Mouse (Mus musculus): ENCODE data around the gene Gm26938.

The Gm26938 gene

DNA sequence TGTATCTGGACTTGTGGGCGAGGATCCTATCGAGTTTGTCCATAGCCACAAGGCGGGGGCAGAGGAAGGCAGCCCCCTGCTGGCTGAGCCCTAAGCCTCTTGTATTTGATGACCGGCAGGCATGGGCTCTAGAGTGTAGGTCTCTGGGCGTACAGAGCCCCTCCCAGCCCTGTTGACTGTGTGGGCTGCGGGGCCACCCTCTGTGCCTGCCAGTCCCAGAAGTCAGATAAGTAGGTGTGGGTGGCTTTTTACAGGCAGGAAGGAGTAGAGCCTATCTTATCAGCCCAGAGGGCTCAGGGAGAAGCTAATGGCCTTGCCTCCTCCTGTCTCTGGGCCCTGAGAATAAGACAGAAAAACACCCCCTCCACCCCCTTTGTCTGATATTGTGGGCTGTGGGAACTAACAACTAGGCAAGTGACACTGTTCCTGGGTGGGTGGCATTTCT is 22.1 kb downstream of the Gm26938 start:
- DNase-seq (ENCODE audit: low read depth, low spot score) = no peak
- H3K36me3 ChIP-seq (ENCODE audit: control insufficient read depth, insufficient read depth, low read length, poor library complexity, severe bottlenecking) = peaks cover 9% of the 10 kb centered on the region
- H3K27me3 ChIP-seq (ENCODE audit: control insufficient read depth, insufficient read depth, low read length, poor library complexity, severe bottlenecking) = no peaks in the 10 kb centered on the region

DNA sequence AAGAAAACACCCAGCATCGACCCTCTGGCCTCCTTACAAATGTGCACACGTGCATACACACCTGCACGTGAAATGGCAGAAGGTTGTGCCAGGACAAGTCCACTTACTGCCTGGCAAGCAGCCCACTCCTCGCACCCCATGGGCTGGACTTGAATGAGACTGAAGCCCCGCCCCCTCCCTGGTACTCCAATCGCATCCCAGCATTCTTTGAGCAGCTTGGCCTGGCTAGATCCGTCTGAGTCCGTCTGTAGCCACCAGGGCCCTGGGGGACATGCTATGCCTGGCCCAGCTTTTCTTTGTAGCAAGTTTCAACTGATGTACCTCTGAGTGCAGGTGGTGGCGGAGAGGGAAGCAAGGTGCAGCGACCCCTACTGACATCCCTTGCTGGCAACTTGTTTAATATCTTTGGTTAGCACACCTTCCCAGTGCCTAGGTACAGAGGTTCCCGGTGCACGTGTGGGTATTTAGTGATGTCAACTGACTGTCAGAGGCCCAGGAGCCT is 22.6 kb downstream of the Gm26938 start:
- H3K27me3 ChIP-seq (ENCODE audit: control insufficient read depth, insufficient read depth, low read length, poor library complexity, severe bottlenecking) = no peaks in the 10 kb centered on the region
- H3K36me3 ChIP-seq (ENCODE audit: control insufficient read depth, insufficient read depth, low read length, poor library complexity, severe bottlenecking) = peaks cover 9% of the 10 kb centered on the region
- peak; percentile 61 for DNase-seq (ENCODE audit: low read depth, low spot score)

DNA sequence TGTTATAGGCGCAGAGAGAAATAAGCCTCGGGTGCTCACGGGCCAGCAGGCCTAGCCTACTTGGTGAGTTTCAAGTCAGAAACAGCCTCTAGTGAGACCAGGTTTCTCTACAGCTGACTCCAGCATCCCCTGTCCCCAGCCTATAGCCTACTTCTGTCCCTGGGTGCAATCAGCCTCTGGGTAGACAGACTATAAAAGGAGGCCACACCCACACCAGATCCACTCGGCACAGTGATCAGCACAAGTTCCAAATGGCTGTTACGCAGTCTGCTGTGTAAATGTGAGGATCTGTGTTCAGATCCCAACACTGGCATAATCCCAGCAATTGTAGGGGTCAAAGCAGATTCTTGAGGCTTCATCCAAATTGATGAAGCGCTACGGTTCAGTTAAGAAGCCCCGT is 23.0 kb downstream of the Gm26938 start:
- Histone ChIP-seq H3K36me3 (ENCODE audit: control insufficient read depth, insufficient read depth, low read length, poor library complexity, severe bottlenecking) (peaks cover 9% of the 10 kb centered on the region), H3K27me3 (ENCODE audit: control insufficient read depth, insufficient read depth, low read length, poor library complexity, severe bottlenecking) (no peaks in the 10 kb centered on the region)
- DNase-seq (ENCODE audit: low read depth, low spot score) = no peak

DNA sequence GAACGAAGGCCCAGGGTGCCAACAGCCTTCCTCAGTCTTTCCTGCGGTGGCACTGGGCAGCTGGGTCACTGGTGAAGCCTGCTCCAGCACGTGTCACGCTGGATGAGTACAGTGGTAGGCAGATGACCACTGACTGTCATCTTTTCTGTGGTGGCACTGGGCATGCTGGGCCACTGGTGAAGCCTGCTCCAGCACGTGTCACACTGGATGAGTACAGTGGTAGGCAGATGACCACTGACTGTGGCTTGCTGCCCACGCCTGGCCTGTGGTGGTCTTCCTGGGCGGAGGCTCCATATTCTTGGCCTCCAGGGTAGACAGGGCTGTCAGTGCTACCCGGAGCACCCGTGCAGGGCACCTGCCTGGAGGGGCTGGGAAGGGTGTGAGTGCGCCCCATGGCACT is 24.3 kb downstream of the Gm26938 start:
- DNase-seq (ENCODE audit: low read depth, low spot score) = no peak
- peaks cover 9% of the 10 kb centered on the region for H3K36me3 ChIP-seq (ENCODE audit: control insufficient read depth, insufficient read depth, low read length, poor library complexity, severe bottlenecking)
- H3K27me3 ChIP-seq (ENCODE audit: control insufficient read depth, insufficient read depth, low read length, poor library complexity, severe bottlenecking) = no peaks in the 10 kb centered on the region

DNA sequence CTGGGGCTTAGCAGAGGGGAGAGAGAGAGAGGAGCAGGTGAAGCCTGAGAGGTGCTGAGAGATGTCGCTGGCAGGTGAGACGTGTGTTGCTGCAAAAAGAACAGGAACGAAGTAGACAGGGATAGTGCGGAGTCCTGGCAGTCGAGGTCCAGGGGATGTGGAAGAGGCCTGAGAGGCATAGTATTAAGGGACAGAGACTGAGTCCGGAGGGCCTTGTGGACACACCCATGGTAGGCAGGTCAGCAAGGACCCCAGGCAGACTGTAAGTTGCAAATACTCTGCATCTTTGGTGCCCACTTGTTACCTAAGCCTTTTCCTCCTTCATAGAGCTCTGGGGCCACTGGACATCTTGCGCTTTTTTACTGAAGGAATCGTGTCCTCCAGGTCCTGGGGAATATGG is 25.0 kb downstream of the Gm26938 start:
- peaks cover 9% of the 10 kb centered on the region for H3K36me3 ChIP-seq (ENCODE audit: control insufficient read depth, insufficient read depth, low read length, poor library complexity, severe bottlenecking)
- DNase-seq (ENCODE audit: low read depth, low spot score) = no peak
- H3K27me3 ChIP-seq (ENCODE audit: control insufficient read depth, insufficient read depth, low read length, poor library complexity, severe bottlenecking) = no peaks in the 10 kb centered on the region

DNA sequence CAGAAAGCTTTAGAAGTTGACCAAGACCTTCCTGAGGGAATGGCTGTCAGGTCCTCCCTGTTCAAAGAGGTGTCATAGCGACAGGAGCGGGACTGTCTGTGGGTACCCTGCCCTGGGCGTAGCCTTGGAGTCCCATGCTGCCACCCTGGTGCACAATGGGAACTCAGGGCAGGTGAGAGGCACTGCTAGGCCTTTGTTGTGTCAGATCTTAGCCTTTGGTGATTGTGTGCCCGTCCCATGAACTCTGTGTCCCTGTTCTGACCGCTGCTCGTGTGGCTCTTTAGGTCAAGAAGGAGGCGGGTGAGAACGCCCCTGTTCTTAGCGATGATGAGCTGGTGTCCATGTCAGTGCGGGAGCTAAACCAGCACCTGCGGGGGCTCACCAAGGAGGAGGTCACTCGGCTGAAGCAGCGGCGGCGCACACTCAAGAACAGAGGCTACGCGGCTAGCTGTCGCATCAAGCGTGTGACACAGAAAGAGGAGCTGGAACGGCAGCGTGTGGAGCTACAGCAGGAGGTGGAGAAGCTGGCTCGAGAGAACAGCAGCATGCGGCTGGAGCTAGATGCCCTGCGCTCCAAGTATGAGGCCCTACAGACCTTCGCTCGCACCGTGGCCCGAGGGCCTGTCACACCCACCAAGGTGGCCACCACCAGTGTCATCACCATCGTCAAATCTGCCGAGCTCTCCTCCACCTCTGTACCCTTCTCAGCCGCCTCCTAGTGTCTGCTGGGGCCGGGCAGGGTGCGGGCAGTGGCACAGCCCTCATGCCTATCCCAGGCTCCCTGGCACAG is 26.2 kb downstream of the Gm26938 start:
- DNase-seq (ENCODE audit: low read depth, low spot score) = no peak
- Histone ChIP-seq H3K27me3 (ENCODE audit: control insufficient read depth, insufficient read depth, low read length, poor library complexity, severe bottlenecking) (no peaks in the 10 kb centered on the region), H3K36me3 (ENCODE audit: control insufficient read depth, insufficient read depth, low read length, poor library complexity, severe bottlenecking) (peaks cover 9% of the 10 kb centered on the region)

DNA sequence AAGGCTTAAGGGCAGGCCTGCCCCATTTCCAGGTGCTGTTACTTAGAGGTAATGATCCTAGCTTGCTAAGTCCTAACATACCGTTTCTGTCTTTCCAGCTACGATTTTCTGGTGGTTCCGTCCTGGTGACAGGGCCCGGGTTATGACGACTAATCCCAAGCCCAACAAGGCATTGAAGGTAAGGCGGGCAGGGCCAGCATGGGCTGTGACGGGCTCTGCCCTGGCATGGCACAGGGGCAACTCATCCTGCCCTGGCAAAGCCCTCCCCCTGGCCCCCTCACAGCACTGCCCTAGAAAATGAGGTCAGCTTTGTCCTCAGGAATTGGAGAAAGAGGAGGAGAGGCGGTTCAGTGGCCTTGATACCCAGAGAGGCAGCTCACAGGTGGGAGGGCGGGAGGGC is 27.2 kb downstream of the Gm26938 start:
- peaks cover 9% of the 10 kb centered on the region for H3K36me3 ChIP-seq (ENCODE audit: control insufficient read depth, insufficient read depth, low read length, poor library complexity, severe bottlenecking)
- H3K27me3 ChIP-seq (ENCODE audit: control insufficient read depth, insufficient read depth, low read length, poor library complexity, severe bottlenecking) = no peaks in the 10 kb centered on the region
- no peak for DNase-seq (ENCODE audit: low read depth, low spot score)

DNA sequence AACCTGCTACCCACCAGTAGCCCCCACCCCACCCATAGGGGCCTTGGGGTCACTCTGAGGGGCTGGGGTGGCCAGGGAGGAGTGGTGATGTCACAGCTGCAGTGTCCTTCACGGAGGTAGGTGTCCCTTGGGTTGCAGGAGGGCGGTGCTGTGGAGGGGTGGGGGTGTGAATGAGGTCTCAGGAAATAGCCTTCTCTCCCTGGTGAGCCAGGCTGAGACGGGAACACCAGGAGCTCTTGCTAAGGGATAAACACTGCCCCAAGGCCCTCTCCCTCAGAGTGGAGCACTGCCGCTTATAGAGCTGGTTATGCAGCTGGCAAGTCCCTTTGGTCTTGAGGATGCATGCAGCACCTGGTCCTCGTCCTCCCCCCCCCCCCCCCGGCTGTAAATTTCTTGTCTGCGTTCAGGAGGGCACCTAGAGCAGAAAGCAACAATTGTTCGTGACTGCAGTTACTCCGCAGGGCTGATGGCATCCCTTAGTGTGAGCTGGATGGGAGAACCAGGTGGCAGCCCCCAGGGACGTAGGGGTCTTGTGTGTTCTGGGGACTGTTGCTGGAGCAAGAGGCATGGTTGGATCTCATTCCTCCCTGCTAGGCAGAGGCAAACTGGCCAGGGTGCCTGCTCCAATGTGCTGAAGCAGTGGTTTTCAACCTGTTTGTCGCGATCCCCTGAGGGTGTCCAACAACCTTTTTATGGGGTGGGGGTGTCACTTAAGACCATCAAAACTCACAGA is 27.9 kb downstream of the Gm26938 start:
- Histone ChIP-seq H3K27me3 (ENCODE audit: control insufficient read depth, insufficient read depth, low read length, poor library complexity, severe bottlenecking) (no peaks in the 10 kb centered on the region), H3K36me3 (ENCODE audit: control insufficient read depth, insufficient read depth, low read length, poor library complexity, severe bottlenecking) (peaks cover 9% of the 10 kb centered on the region)
- no peak for DNase-seq (ENCODE audit: low read depth, low spot score)

DNA sequence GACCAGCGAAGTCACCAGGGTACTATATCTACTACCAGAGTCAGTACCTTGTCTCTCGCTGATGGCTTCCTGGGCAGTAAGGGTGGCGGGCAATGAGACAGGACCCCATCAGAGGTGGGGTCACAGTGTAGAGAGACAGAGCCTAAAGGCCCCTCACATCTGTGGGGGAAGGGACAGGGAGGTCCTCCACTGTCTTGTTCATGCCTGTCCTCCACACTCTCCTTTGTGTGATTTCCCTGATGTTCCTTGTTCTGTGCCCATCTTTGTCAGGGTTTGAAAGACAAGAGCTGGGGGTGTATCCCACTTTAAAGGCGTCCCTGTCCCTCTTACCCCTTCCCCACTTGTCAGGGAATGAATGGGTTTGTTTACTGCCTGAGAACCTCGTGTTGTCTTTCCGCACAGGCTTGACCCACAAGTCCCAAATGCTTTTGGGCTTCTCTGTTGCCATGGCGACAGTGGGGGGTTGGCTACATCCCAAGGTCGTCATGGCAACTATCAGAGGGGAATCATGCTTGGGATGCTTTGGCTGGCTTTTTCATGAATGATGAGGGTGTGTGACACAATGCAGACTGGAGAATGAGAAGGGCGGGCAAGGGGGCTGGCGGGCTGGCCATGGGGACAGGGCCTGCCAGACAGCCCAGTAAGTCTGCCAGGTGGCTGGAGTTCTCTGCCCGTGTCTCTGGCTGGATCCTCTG is 28.6 kb downstream of the Gm26938 start:
- H3K27me3 ChIP-seq (ENCODE audit: control insufficient read depth, insufficient read depth, low read length, poor library complexity, severe bottlenecking) = no peaks in the 10 kb centered on the region
- DNase-seq (ENCODE audit: low read depth, low spot score) = no peak
- peaks cover 9% of the 10 kb centered on the region for H3K36me3 ChIP-seq (ENCODE audit: control insufficient read depth, insufficient read depth, low read length, poor library complexity, severe bottlenecking)

DNA sequence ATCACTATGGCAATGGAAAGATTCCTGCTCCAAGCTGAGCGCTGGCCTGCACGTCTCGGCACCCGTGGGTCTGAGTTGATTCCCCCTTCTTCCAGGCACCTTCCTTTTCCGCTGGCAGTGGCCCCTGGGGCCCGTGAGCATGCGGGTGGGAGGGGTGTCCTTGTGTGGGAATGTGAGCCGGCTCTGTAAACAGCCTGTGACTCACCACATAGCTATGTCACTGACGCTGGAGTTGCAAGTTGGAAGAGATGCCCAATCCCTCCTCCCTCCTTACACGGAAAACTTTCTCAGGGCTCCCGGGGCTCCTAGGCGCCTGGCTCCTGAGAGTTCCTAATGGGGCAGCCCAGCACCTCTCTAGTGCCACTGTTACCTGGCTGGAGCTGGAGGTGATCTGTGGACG is 29.3 kb downstream of the Gm26938 start:
- H3K27me3 ChIP-seq (ENCODE audit: control insufficient read depth, insufficient read depth, low read length, poor library complexity, severe bottlenecking) = no peaks in the 10 kb centered on the region
- DNase-seq (ENCODE audit: low read depth, low spot score) = no peak
- peaks cover 9% of the 10 kb centered on the region for H3K36me3 ChIP-seq (ENCODE audit: control insufficient read depth, insufficient read depth, low read length, poor library complexity, severe bottlenecking)

DNA sequence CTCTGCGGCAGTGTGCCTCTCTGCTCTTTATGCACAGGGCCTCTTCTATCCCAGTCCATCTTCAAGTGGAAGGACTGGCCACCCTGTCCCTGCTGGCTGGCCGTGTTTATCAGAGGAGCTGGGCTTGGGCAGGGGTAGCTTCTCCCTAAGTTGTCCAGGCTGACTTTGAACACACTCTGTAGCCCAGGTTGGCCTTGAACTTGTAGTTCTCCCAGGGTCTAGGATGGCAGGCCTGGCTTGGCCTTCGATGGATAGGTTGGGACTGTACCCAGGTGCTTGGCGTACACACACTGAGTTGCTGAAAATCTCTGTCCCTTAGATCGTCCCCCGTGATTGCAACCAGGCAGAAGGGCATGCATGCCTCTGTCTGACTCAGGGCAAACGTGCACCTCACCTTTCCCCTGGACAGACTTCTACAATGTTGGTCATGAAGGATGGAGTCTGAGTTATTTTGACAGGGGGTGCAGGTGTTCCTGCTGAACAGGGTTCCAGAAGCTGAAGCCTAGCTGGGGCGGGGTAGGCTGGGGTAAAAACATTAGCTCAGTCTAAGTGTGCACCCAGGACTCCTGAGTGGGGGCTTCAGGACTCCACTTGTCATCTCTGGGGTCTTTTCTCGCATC is 30.1 kb downstream of the Gm26938 start:
- Histone ChIP-seq H3K36me3 (ENCODE audit: control insufficient read depth, insufficient read depth, low read length, poor library complexity, severe bottlenecking) (peaks cover 7% of the 10 kb centered on the region), H3K27me3 (ENCODE audit: control insufficient read depth, insufficient read depth, low read length, poor library complexity, severe bottlenecking) (no peaks in the 10 kb centered on the region)
- DNase-seq (ENCODE audit: low read depth, low spot score) = no peak

DNA sequence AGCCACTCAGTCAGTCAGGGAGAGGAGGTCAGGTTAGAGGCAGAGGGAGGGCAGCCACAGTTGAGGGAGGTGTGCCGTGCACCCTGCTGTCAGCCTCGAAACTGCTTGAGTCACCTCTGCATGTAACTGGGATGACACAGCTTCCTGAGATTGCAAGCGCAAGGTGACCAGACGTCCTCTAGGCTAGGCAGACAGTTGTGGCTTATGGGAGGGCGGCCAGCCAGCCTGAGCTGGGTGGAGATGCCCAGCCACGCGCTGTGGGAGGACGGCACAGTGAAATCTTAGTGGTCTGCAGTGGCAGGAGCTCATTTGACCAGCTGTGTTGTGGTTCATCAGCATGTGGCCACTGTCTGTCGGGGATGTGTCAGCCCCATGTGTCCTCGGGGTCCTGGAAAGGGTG is 31.3 kb downstream of the Gm26938 start:
- Histone ChIP-seq H3K27me3 (ENCODE audit: control insufficient read depth, insufficient read depth, low read length, poor library complexity, severe bottlenecking) (no peaks in the 10 kb centered on the region), H3K36me3 (ENCODE audit: control insufficient read depth, insufficient read depth, low read length, poor library complexity, severe bottlenecking) (0 out of 2 replicates have a peak, but pooled peaks cover 2% of the 10 kb centered on the region)
- DNase-seq (ENCODE audit: low read depth, low spot score) = no peak

DNA sequence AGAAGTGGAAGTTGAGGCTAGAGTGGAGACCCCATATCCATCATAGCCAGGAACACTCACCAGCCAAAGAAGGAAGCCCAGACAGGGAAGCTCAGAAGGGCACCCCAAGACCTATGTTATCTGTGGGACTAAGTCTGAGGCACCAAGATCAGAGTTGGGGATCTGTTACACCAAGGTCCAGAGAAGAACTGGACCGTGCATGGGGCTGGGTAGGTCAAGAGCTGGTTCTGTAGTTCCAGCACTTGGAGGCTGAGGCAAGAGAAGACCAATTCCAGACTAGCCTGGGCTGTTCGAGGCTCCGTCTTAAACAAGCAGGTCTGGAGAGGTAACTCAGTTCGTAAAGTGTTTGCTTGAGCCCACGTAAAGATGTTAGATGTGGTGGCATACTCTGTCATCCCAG is 32.1 kb downstream of the Gm26938 start:
- no peaks in the 10 kb centered on the region for H3K27me3 ChIP-seq (ENCODE audit: control insufficient read depth, insufficient read depth, low read length, poor library complexity, severe bottlenecking)
- no peaks in the 10 kb centered on the region for H3K36me3 ChIP-seq (ENCODE audit: control insufficient read depth, insufficient read depth, low read length, poor library complexity, severe bottlenecking)
- DNase-seq (ENCODE audit: low read depth, low spot score) = no peak

DNA sequence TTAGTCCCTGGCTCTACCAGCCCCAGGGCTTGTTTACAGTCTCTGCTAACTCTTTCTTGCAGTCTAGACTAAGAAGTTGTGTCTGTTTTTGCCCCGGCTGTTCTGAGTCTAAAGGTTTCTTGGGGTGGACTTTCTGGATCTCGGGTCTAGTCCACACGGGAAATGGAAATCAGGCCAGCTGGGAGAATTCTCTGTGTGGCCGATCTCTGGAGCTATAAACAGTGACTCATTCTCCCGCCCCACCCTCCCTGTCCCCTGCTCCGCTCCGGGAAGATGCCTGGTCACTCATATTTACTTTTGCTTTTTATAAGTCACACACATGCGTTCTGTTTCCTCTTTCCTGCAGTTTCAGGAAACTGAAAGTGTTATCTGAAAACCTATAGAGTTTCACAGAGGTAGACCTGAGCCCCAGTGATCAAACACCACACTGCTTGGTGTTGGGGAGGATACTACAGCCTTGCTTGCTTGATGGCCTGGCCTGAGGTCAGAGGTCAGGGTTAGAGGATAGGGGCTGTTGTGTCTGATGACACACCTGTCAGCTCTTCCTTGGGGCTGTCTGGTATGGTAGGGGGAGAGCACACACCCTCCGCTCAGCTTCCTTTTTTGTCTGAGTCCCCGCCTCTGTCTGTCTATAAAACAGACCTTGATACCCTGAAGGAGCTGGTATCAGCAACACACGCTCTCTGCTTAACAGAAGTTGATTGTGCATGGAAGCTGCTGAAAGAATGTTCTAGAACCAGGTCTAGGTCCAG is 32.7 kb downstream of the Gm26938 start:
- no peaks in the 10 kb centered on the region for H3K36me3 ChIP-seq (ENCODE audit: control insufficient read depth, insufficient read depth, low read length, poor library complexity, severe bottlenecking)
- DNase-seq (ENCODE audit: low read depth, low spot score) = peak; percentile 54
- no peaks in the 10 kb centered on the region for H3K27me3 ChIP-seq (ENCODE audit: control insufficient read depth, insufficient read depth, low read length, poor library complexity, severe bottlenecking)

Measured in splenic B cell, adult 2 months (primary cell).